Mouse (Mus musculus): ENCODE measurements around the gene Dhx9.
"Not testable (repeated sequence)": the region's sequence is repeated elsewhere in the genome, so short reads cannot be mapped to it uniquely, and the experiment has no call there.

The Dhx9 gene

GRCm38 (mm10) chr1:153487500-153487879 lies at the start of gene Dhx9:
Gene Dhx9, minus strand, starts transcription at chr1:153487660.
- peak; percentile 98 to 99 for DNase-seq (ENCODE audit: low spot score in 2 of 2)

- no peak for DNase-seq (ENCODE audit: low spot score in 2 of 2)
Measured at GRCm38 (mm10) chr1:153535611-153536010, 48.2 kb upstream of the Dhx9 start.

GRCm38 (mm10) chr1:153532896-153533295 lies 45.4 kb upstream of the Dhx9 start:
- not testable (repeated sequence) for DNase-seq (ENCODE audit: low spot score in 2 of 2)

- DNase-seq (ENCODE audit: low spot score in 2 of 2), result peak in 1 of 2 experiments; percentile 9
Measured at GRCm38 (mm10) chr1:153532234-153532841, 44.9 kb upstream of the Dhx9 start.

- DNase-seq (ENCODE audit: low spot score in 2 of 2), result no peak
Measured at GRCm38 (mm10) chr1:153531677-153532233, 44.3 kb upstream of the Dhx9 start.

- no peak for DNase-seq (ENCODE audit: low spot score in 2 of 2)
Measured at GRCm38 (mm10) chr1:153522116-153522515, 34.7 kb upstream of the Dhx9 start.

GRCm38 (mm10) chr1:153515368-153515767 lies 27.9 kb upstream of the Dhx9 start:
- DNase-seq (ENCODE audit: low spot score in 2 of 2), result no peak

- DNase-seq (ENCODE audit: low spot score in 2 of 2), result no peak
Measured at GRCm38 (mm10) chr1:153510330-153511009, 23.0 kb upstream of the Dhx9 start.

GRCm38 (mm10) chr1:153509569-153509968 lies 22.1 kb upstream of the Dhx9 start:
- DNase-seq (ENCODE audit: low spot score in 2 of 2), result not testable (repeated sequence)

GRCm38 (mm10) chr1:153509012-153509411 lies 21.6 kb upstream of the Dhx9 start:
- no peak for DNase-seq (ENCODE audit: low spot score in 2 of 2)

- no peak for DNase-seq (ENCODE audit: low spot score in 2 of 2)
Measured at GRCm38 (mm10) chr1:153506266-153506665, 18.8 kb upstream of the Dhx9 start.

- no peak for DNase-seq (ENCODE audit: low spot score in 2 of 2)
Measured at GRCm38 (mm10) chr1:153501644-153502321, 14.3 kb upstream of the Dhx9 start.

GRCm38 (mm10) chr1:153500030-153500429 lies 12.6 kb upstream of the Dhx9 start:
- no peak for DNase-seq (ENCODE audit: low spot score in 2 of 2)

GRCm38 (mm10) chr1:153496030-153496429 lies 8.6 kb upstream of the Dhx9 start:
- no peak for DNase-seq (ENCODE audit: low spot score in 2 of 2)

- DNase-seq (ENCODE audit: low spot score in 2 of 2), result no peak
Measured at GRCm38 (mm10) chr1:153493931-153494330, 6.5 kb upstream of the Dhx9 start.

GRCm38 (mm10) chr1:153493338-153493737 lies 5.9 kb upstream of the Dhx9 start:
- DNase-seq (ENCODE audit: low spot score in 2 of 2), result no peak

- DNase-seq (ENCODE audit: low spot score in 2 of 2), result peak in 1 of 2 experiments; percentile 24
Measured at GRCm38 (mm10) chr1:153491822-153492221, 4.4 kb upstream of the Dhx9 start.

- DNase-seq (ENCODE audit: low spot score in 2 of 2), result no peak
Measured at GRCm38 (mm10) chr1:153491345-153491744, 3.9 kb upstream of the Dhx9 start.

- DNase-seq (ENCODE audit: low spot score in 2 of 2), result no peak
Measured at GRCm38 (mm10) chr1:153489963-153490362, 2.5 kb upstream of the Dhx9 start.

- no peak for DNase-seq (ENCODE audit: low spot score in 2 of 2)
Measured at GRCm38 (mm10) chr1:153489540-153489939, 2.1 kb upstream of the Dhx9 start.

- DNase-seq (ENCODE audit: low spot score in 2 of 2), result peak in 1 of 2 experiments; percentile 67
Measured at GRCm38 (mm10) chr1:153489132-153489531, 1.7 kb upstream of the Dhx9 start.

- peak; percentile 72 to 74 for DNase-seq (ENCODE audit: low spot score in 2 of 2)
Measured at GRCm38 (mm10) chr1:153486767-153487499, 527 bp downstream of the Dhx9 start.
